Mouse (Mus musculus) Muller cell, postnatal 12 days (primary cell): ENCODE data around the gene Zcchc14.

Experiments used
- DNase-seq: peaks from one replicate; pipeline ENCODE4 v3.0.0-alpha.2; 2015; ENCODE audit errors: inconsistent ontology term

The Zcchc14 gene

DNA sequence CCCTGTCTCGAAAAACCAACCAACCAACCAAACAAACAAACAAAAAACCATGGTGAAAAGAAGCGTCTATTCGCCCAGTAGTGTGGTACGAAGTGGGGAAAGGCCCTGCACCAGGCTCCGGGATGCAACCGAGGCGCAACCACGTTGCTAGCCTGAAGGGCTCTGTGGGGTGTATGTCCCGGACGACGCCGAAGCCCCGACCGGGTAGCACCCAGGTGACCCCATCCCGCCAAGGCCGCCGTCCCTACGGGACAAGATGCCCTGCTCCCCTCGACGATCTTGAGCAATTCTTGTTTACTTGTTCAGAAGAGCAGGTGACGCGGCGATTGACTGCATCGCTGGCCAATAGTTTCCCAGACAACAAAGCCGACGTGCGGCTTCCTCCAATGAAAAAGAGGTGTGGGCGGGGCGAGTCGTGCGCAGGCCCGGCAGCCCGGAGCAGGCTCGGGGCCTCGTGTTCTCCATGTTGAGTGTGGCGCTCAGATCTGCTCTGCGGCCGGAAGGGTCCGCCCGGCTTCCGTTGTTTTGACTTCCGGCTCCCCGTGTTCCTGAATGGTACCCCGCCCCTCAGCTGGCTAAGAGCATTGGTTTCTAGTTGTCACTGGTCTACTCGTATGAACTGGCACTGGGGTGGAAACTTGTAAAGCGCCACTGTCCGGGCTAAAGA, 67.4 kb downstream of the Zcchc14 start:
- peak; percentile 98 for DNase-seq

DNA sequence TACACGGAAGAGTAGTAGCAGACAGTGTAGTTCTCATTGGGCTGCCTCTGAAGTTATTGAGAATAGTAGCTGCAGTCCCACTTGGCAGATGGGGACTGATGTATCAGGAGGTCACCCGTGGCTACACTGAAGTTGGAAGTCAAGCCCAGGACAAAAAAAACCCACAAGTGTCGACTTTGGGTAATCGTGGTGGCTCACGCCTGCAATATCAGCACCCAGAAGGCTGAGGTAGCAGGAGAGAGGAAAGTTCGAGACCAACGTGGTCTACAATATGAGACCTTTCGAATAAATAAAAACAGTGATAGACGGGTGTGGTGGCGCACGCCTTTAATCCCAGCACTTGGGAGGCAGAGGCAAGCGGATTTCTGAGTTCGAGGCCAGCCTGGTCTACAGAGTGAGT, 68.0 kb downstream of the Zcchc14 start:
- no peak for DNase-seq

DNA sequence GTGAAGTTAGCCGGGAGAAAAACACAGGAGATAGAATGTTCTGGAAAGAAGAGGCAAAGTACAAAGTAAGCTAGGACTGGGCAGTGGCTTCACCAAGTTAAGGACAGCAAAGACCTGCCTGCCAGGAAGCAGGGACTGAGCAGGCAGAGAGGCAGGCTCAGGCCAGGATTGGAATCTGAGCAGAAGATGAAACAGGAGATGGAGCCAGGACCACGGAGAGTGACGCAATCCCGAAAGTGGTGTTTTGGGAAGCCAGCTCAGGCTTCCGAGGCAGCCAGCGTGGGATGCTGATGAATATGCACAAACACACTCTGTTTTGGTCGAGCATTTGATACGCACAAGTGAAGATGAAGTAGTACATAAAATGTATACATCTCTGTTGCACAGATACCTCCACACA, 69.0 kb downstream of the Zcchc14 start:
- no peak for DNase-seq

DNA sequence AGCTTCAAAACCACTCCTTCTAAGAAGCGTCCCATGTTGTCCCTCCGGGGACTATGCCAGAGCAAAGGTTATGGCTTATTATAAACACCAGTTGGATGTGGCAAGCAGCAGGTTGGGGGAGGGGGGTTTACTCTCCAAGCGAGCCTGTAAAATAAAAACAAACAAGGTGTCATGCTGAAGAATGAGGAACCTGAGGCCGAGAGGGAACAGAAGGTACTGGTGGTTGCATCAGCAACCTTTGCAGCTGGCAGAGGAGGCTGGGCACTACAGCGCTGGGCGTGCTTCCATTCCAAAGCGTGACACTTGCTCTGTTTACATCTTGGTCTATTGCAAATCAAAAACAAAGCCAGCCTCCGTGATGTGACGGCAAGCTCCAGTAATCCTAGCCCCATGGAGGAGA, 72.2 kb downstream of the Zcchc14 start:
- no peak for DNase-seq

DNA sequence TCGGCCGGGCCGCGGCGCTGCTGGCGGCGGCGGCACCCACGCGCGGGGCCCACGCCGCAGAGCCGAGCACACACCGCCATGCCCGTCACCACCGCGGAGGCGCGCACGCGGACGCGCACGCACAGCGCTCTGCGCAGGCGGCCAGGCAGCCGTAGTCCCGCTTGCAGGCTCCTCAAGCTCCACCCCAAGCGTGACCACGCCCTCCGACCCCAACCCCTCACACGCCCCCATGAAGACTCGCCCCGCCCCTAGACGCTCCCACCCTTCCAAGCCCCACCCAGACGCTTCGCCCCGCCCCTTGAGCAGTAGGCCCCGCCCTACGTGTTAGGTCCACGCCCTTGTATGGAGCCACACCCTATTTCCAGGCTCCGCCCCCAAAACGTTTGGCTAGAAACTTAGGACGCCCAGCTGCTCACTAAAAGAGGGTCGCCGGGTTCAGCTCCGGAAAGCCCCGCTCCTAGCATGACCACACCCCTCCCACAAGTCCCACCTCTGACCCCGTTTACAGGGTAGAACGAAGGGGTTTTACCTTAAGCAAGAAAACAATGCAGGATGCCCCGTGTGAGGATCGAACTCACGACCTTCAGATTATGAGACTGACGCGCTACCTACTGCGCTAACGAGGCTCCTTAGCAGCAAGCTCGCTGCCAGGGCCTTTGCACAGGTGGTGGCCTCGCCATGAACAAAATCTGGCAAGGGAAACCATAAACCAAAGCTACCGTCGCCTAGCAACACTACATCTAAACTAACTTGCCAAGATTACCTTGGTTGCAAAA, 73.8 kb downstream of the Zcchc14 start, which contains the start of gene Fbxo31:
TSS of gene Fbxo31 (minus strand) at position 131 of the 776 bp plus-strand sequence.
- peak; percentile 98 for DNase-seq

DNA sequence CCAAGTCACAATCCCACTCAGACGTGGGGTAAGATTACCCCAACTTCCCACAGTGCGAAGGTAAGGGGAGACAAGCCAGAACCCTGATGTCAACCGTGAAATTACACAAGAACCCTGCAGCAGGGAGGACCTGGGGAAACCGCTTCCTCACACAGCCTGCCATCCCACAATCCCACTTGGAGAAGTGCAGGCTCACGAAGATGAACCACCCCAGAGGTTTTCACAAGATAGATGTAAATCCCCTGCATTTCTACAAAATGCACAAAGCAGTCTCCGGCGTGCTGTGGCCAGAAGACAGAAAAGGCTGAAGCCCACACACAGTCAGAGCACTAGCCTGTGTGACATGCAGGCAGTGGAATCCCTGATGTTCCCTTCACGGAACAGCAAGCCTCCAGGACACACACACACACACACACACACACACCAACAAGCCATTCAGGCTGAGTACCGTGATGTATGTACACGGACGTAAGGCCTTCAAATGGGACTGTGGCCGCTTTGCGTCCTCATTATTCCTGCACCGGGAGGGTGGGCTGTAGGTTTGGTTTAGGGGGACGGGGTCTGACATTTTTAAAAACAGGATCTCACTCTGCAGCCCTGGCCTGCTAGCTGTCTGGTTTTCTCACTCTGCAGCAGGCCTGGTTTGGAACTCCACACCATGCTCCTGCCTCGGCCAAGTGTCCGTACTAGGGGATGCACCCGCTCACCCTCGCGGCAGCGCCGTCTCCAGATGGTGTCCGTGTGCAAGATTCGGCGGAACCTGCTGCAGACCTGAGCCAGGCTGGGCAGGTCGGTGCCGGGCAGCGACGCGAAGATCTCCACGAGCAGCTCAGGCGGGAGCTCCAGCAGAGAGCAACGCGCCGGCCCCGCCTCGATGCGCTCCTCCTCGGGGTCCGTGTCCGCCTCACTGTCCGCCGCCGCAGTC, 74.7 kb downstream of the Zcchc14 start:
- DNase-seq, result no peak

DNA sequence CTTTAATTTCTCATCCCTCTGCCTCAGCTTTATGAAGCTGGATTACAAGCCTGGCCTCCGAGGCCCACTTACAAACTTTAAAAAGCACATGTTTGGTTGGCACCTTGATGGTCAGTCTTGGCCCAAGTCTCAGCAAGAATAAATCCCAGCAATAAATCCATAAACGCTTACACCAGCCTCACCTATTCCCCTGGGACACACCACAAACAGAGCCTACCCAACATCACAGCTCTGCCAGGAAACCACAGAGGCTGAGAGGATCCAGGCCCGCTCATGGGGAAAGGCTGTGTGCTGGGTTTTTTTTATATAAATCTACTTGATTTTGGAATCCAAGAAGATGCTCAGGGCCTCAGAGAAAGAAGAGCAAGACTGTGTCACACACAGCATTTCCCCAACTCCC, 77.0 kb downstream of the Zcchc14 start:
- no peak for DNase-seq

DNA sequence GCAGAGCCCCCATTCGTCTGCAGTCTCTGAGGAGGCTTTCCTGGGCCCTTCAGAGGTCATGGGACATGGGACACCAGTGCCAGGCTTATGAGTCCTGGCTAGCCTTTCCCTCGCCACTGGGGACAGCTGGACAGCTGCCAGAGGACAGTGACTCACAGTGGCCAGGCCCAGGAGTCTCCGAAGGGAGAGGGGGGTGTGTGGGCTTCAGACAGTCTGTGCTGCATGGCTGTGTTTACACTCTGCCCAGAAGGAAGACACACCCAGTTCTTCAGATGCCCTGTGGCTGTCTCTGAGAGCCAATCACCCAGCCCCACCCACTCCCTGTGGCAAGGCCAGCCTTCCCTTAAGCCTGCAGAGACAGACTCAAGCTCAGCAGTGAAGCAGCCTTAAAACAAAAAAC, 79.4 kb downstream of the Zcchc14 start:
- DNase-seq, result peak; percentile 94

DNA sequence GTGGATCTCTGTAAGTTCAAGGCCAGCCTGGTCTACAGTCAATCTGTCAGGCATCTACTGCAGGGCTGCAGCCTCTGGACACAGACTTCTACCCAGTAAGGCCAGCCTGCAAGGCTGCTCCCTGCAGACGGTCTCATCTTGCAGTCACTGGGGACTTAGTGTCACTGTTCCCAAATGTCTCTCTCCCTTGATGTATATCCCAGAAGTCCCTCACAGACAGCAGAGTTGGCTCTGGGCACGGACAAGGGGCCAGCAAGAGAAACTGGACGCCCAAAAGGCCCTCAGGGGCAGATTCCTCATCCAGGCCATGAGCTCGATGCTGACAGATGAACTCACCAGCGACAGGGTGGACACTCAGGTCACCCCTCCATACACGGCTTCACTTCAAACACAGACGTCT, 80.6 kb downstream of the Zcchc14 start:
- DNase-seq, result no peak

DNA sequence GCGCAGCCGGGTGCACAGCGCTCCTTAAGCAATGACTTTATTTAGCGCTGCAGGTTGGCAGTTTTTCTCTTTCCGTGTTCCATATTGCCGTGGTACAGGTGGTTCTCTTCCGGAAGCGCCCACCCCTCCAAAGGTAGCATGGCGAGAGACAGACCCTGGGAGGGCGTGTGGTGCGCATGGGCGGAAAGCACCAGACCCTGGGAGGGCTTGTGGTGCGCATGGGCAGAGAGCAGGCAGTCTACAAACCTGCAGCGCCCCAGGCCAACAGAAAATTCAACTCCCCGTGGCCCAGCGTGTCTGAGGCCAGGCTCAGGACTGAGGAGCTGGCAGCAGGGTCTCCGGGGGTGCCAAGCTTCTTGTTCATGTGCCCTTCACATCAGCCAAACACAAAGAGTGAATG, 81.9 kb downstream of the Zcchc14 start:
- DNase-seq, result no peak

DNA sequence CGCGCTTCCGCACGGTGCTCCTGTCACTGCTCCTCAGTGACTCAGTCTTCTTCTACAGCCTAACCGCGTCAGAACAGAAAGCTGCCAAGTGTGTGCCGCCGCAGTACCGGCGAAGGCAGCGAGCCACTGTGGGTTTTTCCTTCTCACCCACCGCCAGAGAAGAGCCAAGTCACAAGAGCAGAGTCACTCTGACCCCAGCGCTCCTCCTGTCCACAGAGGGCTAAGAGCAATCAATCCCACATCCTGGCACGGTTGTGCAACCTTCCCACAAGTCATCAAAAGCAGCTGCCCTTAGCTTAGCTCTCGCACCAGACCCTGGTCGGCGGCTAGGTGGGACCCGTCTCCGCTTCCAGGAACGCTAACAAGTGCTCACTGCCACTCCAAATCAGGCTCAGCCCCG, 82.4 kb downstream of the Zcchc14 start:
- DNase-seq, result peak; percentile 33

DNA sequence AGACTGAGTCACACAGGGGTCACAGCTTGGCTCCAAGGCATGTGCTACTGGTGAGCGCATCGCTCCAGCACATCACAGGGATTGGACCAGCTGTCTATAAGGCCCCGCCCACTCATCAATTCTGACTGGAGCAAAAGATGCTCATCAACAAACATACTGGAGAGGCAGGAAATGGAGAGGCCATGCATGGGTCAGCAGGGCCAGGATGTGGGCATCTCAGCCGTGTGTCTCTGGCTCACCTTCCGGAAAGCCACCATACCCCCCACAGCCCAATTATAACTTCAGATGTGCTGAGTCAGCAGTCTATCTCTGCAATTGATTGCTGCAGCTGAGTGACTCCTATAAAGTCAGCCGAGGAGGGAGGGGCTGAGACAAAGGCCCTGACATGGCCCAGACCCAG, 84.4 kb downstream of the Zcchc14 start:
- no peak for DNase-seq

DNA sequence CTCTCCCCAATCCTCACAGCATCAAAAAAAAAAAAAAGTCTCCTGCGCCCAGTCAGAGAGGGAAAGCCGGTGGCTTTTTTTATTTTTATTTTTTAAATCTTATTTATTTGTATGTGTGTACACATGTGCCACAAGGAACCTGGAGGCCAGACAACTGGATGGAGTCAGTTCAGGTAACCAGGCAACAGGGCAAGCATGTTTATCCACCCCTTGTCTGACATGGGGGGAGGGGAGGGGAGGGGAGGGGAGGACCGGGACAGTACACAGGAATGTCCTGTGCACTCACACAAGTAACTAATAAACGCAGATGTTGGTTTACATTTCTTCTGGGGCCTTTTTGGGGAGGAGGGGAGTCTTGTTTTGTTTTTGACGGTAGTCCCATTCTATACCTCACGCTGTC, 89.0 kb downstream of the Zcchc14 start:
- no peak for DNase-seq

DNA sequence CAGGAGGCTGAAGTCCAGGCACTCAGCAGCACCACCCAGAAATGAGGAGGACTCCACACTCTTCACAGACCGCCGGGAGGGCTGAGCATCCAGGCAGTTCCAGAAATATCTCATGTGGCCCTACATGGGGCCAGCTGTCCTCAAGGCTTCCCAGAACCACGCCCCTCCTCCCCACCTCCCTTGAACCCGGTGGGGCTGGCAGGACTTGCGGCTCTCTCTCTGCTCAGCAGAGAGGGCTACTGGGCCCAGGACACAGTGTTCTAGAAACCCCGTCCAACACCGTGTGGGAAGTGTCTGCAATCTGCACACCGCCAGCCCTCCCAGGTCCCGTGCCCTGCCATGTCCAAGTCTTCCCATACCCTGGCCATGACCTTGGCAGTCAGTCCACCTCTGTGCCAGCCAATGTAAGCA, 89.8 kb downstream of the Zcchc14 start:
- DNase-seq, result no peak

DNA sequence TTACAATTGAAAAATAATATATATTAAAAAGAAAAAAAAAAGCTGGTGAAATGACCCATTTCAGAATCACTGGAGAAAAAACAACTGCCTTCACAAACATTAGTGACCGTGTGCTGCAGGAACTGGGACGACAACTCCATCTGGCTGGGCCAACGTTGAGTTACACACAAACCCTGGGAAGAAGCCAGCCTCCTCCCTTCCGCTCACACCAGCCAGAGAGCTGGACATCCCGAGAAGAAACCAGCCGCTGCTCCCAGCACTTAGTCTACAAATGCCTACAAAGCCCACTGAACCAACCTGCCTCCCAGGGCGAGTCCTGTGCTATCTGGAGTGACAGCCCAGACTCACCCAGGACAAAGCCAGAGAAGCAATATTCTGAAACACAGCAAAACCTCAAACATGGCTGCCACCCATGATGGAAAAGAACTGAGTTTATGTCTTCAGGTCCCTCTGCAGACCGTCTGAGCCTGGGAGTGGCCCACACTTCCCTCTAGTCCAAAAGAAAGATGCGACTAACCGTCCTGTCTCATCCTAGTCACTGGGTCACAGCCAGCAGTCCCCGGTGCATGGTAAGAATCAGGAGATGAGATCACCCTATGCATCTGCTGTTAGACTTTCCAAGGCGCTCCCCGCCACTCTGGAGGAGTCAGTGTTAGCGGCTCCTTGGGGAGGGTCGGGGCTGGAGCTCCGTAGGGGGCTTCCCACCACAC, 90.9 kb downstream of the Zcchc14 start:
- peak; percentile 25 for DNase-seq

DNA sequence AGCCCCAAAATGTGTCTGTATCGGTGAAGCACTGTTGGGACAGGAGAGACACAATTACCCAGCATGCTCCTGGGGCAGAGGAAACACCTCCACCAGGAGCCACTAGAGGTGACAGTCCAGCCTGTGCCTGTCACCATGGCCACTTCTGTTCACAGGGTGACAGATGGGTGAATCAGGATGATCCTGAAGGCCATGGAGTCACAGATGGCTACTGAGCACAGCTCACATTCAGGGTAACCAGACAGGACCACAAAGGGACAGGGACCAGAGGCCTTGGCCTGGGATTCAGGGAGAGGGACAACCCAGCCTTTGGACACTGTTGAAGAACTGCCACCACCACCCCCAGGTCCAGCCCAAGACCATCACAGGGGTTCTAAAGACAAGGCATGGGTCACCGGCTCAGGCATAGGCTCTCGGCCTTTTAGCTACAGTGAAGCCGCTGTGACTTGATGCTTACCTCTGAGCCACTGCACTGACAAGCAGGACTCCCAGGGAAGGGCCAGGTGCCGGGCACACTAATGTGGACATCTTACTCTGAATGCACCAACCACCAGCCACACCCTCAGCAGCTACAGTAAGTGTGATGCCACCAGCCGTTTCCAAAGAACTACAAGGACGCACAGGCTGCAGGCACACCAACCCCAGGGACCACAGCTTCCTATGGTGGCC, 92.1 kb downstream of the Zcchc14 start:
- DNase-seq, result no peak

DNA sequence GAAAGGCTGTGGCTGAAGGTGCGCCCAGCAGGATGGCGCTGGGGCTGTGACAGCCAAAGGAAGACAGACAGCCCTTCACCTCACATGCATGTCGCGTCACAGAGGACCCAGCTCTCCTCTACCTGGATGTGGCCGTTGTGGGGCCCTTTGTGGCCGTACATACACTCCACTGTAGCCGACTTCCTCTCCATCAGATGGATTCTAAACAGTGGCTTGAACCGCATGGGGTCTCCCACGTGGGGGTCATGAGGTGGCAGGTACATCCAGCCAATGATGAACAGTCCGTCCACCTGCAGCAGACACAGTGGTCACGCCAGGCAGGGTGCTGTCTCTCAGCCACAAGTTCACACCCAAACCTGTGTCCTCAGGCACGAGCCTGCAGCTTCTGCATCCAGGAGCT, 92.9 kb downstream of the Zcchc14 start:
- no peak for DNase-seq

DNA sequence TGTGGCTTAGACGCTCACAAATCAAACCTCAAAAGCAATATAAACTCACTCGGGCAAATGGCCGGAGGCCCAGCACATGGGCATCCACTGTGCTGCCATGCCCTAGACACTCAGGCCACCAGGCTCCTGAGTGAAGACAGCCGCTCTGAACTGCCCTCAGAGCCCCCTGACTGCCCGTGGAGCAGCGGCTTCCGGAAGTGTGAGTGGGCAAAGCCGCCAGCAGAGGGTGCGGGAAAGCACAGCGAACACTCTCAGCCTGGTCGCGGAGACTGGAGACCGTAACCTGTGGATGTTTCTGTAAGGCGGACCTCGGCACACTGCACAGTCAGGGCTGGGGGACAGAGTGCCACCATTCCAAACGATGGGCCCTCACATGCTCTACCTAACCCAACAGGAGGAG, 94.2 kb downstream of the Zcchc14 start:
- no peak for DNase-seq

DNA sequence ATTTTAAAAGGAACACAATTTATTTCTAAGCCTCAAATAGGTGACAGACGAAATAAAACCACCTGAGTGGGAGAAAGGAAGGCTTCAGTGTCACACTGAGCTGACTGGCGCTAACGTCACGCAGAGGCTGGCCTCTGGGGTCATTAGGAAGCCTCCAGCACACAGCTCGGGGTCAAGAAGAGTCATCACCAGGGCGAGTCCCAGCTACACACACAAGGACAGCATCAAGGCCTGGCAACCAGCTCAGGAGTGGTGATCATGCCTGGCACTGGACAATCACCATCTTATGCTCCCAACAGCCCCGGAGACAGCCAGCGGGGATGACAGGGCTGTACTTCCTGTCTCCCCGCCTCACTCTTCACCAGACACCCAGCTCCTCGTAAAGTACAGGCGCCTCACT, 95.0 kb downstream of the Zcchc14 start:
- no peak for DNase-seq

DNA sequence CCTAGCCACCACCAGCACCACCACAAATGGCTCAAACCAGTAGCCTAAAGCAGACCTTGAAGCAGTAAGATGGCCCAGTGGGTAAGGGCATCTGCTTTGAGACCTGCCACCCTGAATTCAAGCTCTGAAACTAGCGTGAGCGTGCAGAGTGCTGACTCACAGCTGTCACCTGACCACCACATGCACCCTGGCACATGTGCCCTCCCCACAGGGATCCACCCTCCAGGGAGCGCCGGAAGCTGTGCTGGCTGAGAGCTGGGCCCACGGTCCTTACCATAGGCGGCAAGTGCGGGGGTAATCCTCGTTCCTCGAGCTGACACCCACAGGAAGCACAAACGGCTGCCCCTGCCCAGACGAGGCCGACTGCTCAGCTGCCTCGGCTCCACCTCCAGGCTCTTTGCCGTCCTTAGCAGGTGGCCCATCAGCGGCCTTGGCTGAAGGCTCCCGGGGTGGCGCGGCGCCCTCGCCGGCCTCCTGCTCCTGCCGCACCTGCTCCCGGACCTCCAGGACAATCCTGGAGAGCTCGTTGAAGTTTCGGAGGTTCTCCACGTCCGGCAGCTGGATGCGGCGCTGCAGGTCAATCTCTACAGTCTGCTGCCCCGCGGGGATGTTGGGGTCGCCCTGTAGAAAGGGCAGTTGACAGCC, 98.7 kb downstream of the Zcchc14 start:
- no peak for DNase-seq

DNA sequence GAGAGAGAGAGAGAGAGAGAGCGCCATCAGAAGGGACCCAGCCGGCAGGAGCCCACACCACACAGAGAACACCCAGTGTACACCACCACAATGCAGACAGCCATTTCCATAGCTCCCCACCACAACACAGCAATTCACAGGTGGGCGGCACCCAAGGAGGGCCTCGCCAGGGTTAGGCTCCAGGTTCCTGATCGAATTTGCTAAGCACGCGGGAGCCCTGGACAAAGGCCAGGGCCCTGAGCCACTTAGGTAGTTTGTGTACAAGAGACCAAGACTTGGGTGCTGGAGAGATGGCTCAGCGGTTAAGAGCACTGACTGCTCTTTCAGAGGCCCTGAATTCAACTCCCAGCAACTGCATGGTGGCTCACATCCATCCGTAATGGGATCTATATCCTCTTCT, 100.2 kb downstream of the Zcchc14 start:
- DNase-seq, result no peak
